Mouse (Mus musculus) lung, adult 2 months (tissue): ENCODE results near the gene Qrich1.

ENCODE experiments used
- CTCF ChIP-seq: fragments of 200-500 bp; IDR thresholded peaks from 2 replicates; pipeline ENCODE4 v1.5.1; 2011; ENCODE audit warnings: mild to moderate bottlenecking, low read length, control low read depth; ENCODE audit not compliant: insufficient read depth
- POLR2A ChIP-seq: fragments of 200-500 bp; IDR thresholded peaks from 2 replicates; pipeline ENCODE4 v1.6.1; 2011; ENCODE audit warnings: low read depth, mild to moderate bottlenecking, control low read depth, low read length, borderline replicate concordance; ENCODE audit errors: extremely low read depth

DNA sequence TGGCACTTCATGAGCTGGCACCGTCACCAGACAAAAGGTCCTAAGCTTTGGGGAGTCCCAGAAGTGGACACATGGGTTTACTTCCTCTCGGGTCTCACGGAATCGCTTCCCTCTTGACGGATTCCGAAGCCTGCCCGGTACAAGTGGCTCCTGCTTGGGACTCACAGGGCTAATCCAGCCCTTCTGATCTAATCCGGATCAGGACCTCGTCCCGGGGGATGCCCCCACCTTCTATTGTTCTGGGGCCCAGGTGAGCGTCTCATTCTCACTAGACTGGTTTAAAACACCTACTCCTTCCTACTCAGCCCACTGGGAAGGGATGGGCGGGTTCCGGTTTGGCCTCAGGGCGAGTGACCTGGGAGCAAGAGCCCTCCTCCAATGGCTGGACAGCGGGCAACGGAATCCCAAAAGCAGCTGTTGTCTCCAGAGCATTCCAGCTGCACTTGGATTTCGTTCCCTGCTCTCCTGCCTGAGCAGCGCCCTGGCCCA, 51.4 kb downstream of the Qrich1 start:
- TF ChIP-seq CTCF = no peak
- no peak for TF ChIP-seq POLR2A
